Mouse (Mus musculus) MEL (cell line): ENCODE measurements around the gene Elmsan1. TPM values are rescaled to one million over a fixed set of nuclear protein-coding genes. Genes with fewer than 3 reads are reported as not detected.

Source experiments
- DNase-seq: peaks from one replicate; pipeline ENCODE4 v3.0.0; 2011; ENCODE audit warnings: low read depth, low spot score
- H3K27ac ChIP-seq: 2 replicates; pipeline ENCODE4 v1.5.1; 2012; ENCODE audit warnings: low read depth, mild to moderate bottlenecking, control low read depth, low read length, moderate library complexity; ENCODE audit not compliant: control insufficient read depth
- H3K27me3 ChIP-seq, 2 experiments: fragments of 150-350 bp in 1 of 2; sonication (generic) in 1 of 2; 2 replicates each; pipeline ENCODE4 v1.6.1; 2012; ENCODE audit warnings: low read length in 2 of 2, mild to moderate bottlenecking in 2 of 2, improper control_type of control experiment in 1 of 2, moderate library complexity in 1 of 2; ENCODE audit not compliant: insufficient read depth in 2 of 2, control insufficient read depth in 1 of 2
- H3K36me3 ChIP-seq, 2 experiments: 2 replicates each; pipeline ENCODE4 v1.6.1; 2012 to 2014; ENCODE audit warnings: low read length in 2 of 2, improper control_type of control experiment in 1 of 2, inconsistent platforms in 1 of 2, mild to moderate bottlenecking in 1 of 2; ENCODE audit not compliant: insufficient read depth in 2 of 2, control insufficient read depth in 1 of 2
- H3K4me1 ChIP-seq, 2 experiments: fragments of 150-350 bp in 1 of 2; sonication (generic) in 1 of 2; 2 replicates each; pipeline ENCODE4 v1.6.1; 2012; ENCODE audit warnings: low read length in 2 of 2, improper control_type of control experiment in 1 of 2, mild to moderate bottlenecking in 1 of 2; ENCODE audit not compliant: insufficient read depth in 2 of 2, control insufficient read depth in 1 of 2
- H3K4me3 ChIP-seq, 2 experiments: fragments of 150-350 bp in 1 of 2; sonication (generic) in 1 of 2; 2 replicates each; pipeline ENCODE4 v1.5.1; 2012; ENCODE audit warnings: low read depth in 2 of 2, low read length in 2 of 2, mild to moderate bottlenecking in 2 of 2, moderate library complexity in 2 of 2, control low read depth in 1 of 2, improper control_type of control experiment in 1 of 2; ENCODE audit not compliant: control insufficient read depth in 1 of 2, insufficient read depth in 1 of 2
- H3K79me2 ChIP-seq: 2 replicates; pipeline ENCODE4 v1.6.1; 2012; ENCODE audit warnings: mild to moderate bottlenecking, low read length, moderate library complexity; ENCODE audit not compliant: control insufficient read depth, poor library complexity, insufficient read depth
- H3K9ac ChIP-seq: 2 replicates; pipeline ENCODE4 v1.6.1; 2012; ENCODE audit warnings: low read depth, mild to moderate bottlenecking, control low read depth, low read length, moderate library complexity; ENCODE audit not compliant: control insufficient read depth, poor library complexity, severe bottlenecking
- H3K9me3 ChIP-seq: fragments of 150-350 bp; sonication (generic); replicated peaks from 2 replicates; pipeline ENCODE4 v1.6.1; 2012; ENCODE audit warnings: mild to moderate bottlenecking, low read length, improper control_type of control experiment, moderate library complexity; ENCODE audit not compliant: insufficient read depth
- BHLHE40 ChIP-seq: IDR thresholded peaks from 2 replicates; pipeline ENCODE4 v1.6.1; 2012; ENCODE audit warnings: low read depth, mild to moderate bottlenecking, inconsistent platforms, low read length, improper control_type of control experiment, borderline replicate concordance
- CHD1 ChIP-seq: IDR thresholded peaks from 2 replicates; pipeline ENCODE4 v1.6.1; 2012; ENCODE audit warnings: low read depth, mild to moderate bottlenecking, inconsistent platforms, low read length, improper control_type of control experiment
- CHD2 ChIP-seq: IDR thresholded peaks from 2 replicates; pipeline ENCODE4 v1.6.1; 2011; ENCODE audit warnings: low read length, improper control_type of control experiment
- CTCF ChIP-seq, 3 experiments: IDR thresholded peaks in 2 of 3; conservative IDR thresholded peaks in 1 of 3; 2 replicates each; pipeline ENCODE4 v1.5.1; 2011 to 2012; ENCODE audit warnings: low read length in 3 of 3, low read depth in 2 of 3, mild to moderate bottlenecking in 2 of 3, improper control_type of control experiment in 1 of 3, inconsistent platforms in 1 of 3, mixed read lengths in 1 of 3, moderate library complexity in 1 of 3; ENCODE audit not compliant: control insufficient read depth in 1 of 3, insufficient read depth in 1 of 3, poor library complexity in 1 of 3, severe bottlenecking in 1 of 3
- ETS1 ChIP-seq: IDR thresholded peaks from 2 replicates; pipeline ENCODE4 v1.6.1; 2012; ENCODE audit warnings: low read depth, mild to moderate bottlenecking, inconsistent platforms, low read length, improper control_type of control experiment, moderate library complexity
- GATA1 ChIP-seq: IDR thresholded peaks from 2 replicates; pipeline ENCODE4 v1.6.1; 2011; ENCODE audit warnings: low read depth, low read length, improper control_type of control experiment
- HCFC1 ChIP-seq: IDR thresholded peaks from 2 replicates; pipeline ENCODE4 v1.6.1; 2012; ENCODE audit warnings: low read depth, mild to moderate bottlenecking, inconsistent platforms, low read length, improper control_type of control experiment, moderate library complexity
- KAT2A ChIP-seq: conservative IDR thresholded peaks from 2 replicates; pipeline ENCODE4 v1.6.1; 2012; ENCODE audit warnings: low read depth, low read length, improper control_type of control experiment, inconsistent platforms
- MAX ChIP-seq: IDR thresholded peaks from 2 replicates; pipeline ENCODE4 v1.6.1; 2011; ENCODE audit warnings: low read length, improper control_type of control experiment
- MAZ ChIP-seq: IDR thresholded peaks from 2 replicates; pipeline ENCODE4 v1.6.1; 2012; ENCODE audit warnings: low read depth, mild to moderate bottlenecking, inconsistent platforms, low read length, improper control_type of control experiment
- MXI1 ChIP-seq: IDR thresholded peaks from 2 replicates; pipeline ENCODE4 v1.6.1; 2011; ENCODE audit warnings: mild to moderate bottlenecking, low read depth, low read length, improper control_type of control experiment
- MYC ChIP-seq: IDR thresholded peaks from 2 replicates; pipeline ENCODE4 v1.6.1; 2011; ENCODE audit warnings: low read depth, mild to moderate bottlenecking, low read length, improper control_type of control experiment, moderate library complexity
- NELFE ChIP-seq: IDR thresholded peaks from 2 replicates; pipeline ENCODE4 v1.6.1; 2011; ENCODE audit warnings: low read depth, low read length, improper control_type of control experiment
- NRF1 ChIP-seq: IDR thresholded peaks from 2 replicates; pipeline ENCODE4 v1.6.1; 2014; ENCODE audit warnings: low read depth, mild to moderate bottlenecking, inconsistent platforms, low read length, improper control_type of control experiment, moderate library complexity; ENCODE audit not compliant: poor library complexity, insufficient read depth, severe bottlenecking
- POLR2A ChIP-seq, 2 experiments: IDR thresholded peaks; 2 replicates each; pipeline ENCODE4 v1.6.1; 2011 to 2012; ENCODE audit warnings: low read length in 2 of 2, mild to moderate bottlenecking in 2 of 2, control low read depth in 1 of 2, improper control_type of control experiment in 1 of 2, low read depth in 1 of 2, moderate library complexity in 1 of 2; ENCODE audit not compliant: control insufficient read depth in 1 of 2, insufficient read depth in 1 of 2, poor library complexity in 1 of 2
- POLR2AphosphoS5 ChIP-seq: IDR thresholded peaks from 2 replicates; pipeline ENCODE4 v1.6.1; 2012; ENCODE audit warnings: low read depth, borderline replicate concordance, mild to moderate bottlenecking, inconsistent platforms, low read length, moderate library complexity, mixed read lengths
- RAD21 ChIP-seq: IDR thresholded peaks from 2 replicates; pipeline ENCODE4 v1.6.1; 2011; ENCODE audit warnings: mild to moderate bottlenecking, low read depth, low read length, improper control_type of control experiment
- RCOR1 ChIP-seq: IDR thresholded peaks from 2 replicates; pipeline ENCODE4 v1.6.1; 2012; ENCODE audit warnings: low read depth, mild to moderate bottlenecking, inconsistent platforms, low read length, improper control_type of control experiment
- SIN3A ChIP-seq: IDR thresholded peaks from 2 replicates; pipeline ENCODE4 v1.6.1; 2012; ENCODE audit warnings: low read length, improper control_type of control experiment, inconsistent platforms
- SMC3 ChIP-seq: IDR thresholded peaks from 2 replicates; pipeline ENCODE4 v1.6.1; 2011; ENCODE audit warnings: low read depth, low read length, improper control_type of control experiment
- TBP ChIP-seq: IDR thresholded peaks from 2 replicates; pipeline ENCODE4 v1.8.0; 2011; ENCODE audit warnings: low read depth, low read length, improper control_type of control experiment
- TCF12 ChIP-seq: IDR thresholded peaks from 2 replicates; pipeline ENCODE4 v1.6.1; 2014; ENCODE audit warnings: low read depth, mild to moderate bottlenecking, inconsistent platforms, low read length, improper control_type of control experiment, moderate library complexity
- USF1 ChIP-seq: IDR thresholded peaks from 2 replicates; pipeline ENCODE4 v1.6.1; 2014; ENCODE audit warnings: low read depth, mild to moderate bottlenecking, inconsistent platforms, low read length, improper control_type of control experiment, moderate library complexity
- ZC3H11A ChIP-seq: IDR thresholded peaks from 2 replicates; pipeline ENCODE4 v1.6.1; 2012; ENCODE audit warnings: low read depth, mild to moderate bottlenecking, inconsistent platforms, low read length, improper control_type of control experiment
- ZKSCAN1 ChIP-seq: IDR thresholded peaks from 2 replicates; pipeline ENCODE4 v1.6.1; 2012; ENCODE audit warnings: low read depth, mild to moderate bottlenecking, inconsistent platforms, low read length, improper control_type of control experiment, moderate library complexity
- ZMIZ1 ChIP-seq: IDR thresholded peaks from 2 replicates; pipeline ENCODE4 v1.6.1; 2012; ENCODE audit warnings: low read depth, mild to moderate bottlenecking, inconsistent platforms, low read length, improper control_type of control experiment, moderate library complexity
- ZNF384 ChIP-seq: IDR thresholded peaks from 2 replicates; pipeline ENCODE4 v1.6.1; 2012; ENCODE audit warnings: low read depth, mild to moderate bottlenecking, inconsistent platforms, low read length, improper control_type of control experiment
- polyA plus RNA-seq, 2 experiments: library from polyadenylated mRNA; stranded (reverse) in 1 of 2; unstranded in 1 of 2; fragments of >175 nt in 1 of 2; fragments of >200 nt in 1 of 2; gene quantifications; 2 replicates each; pipeline versions ENCODE4 v1.2.1 to v1.2.4; 2012; ENCODE audit warnings: low replicate concordance in 2 of 2, low read depth in 1 of 2; ENCODE audit not compliant: insufficient read length in 2 of 2, insufficient read depth in 1 of 2, missing spikeins in 1 of 2
- total RNA-seq: library from RNA; depleted of rRNA; stranded (reverse); fragments of 300-350 nt; gene quantifications from 2 replicates; pipeline ENCODE4 v1.2.3, GENCODE M21; 2012

Gene Elmsan1
- total and polyA plus RNA-seq, 3 experiments, result 7.7 to 25.3 TPM; not detected in 1

- DNase-seq, result peak; percentile 80
- H3K27me3 ChIP-seq, result no peaks in the 10 kb centered on the region; a peak in 2 of 4 replicates
- TF ChIP-seq POLR2AphosphoS5, result no peak
- TF ChIP-seq MXI1, result peak; percentile 61
- no peak for TF ChIP-seq RAD21
- TF ChIP-seq NELFE, result 0 out of 2 replicates have a peak, but pooled peaks have one; percentile 7
- peak; percentile 26; the same call in 1 of the 2 replicates for TF ChIP-seq SIN3A
- TF ChIP-seq TBP, result peak; percentile 34; the same call in 1 of the 2 replicates
- no peak for TF ChIP-seq TCF12
- no peak for TF ChIP-seq HCFC1
- TF ChIP-seq ETS1, result peak; percentile 31; the same call in 1 of the 2 replicates
- no peak for TF ChIP-seq ZC3H11A
- no peak for TF ChIP-seq BHLHE40
- peak in 1 of 2 experiments; percentile 42; a peak in 2 of 4 replicates for TF ChIP-seq POLR2A (IDR thresholded peaks at IDR 0.05; ENCODE audit: control insufficient read depth in 1 of 2, insufficient read depth in 1 of 2, low read depth in 1 of 2, low read length in 2 of 2, poor library complexity in 1 of 2)
- no peak for TF ChIP-seq RCOR1
- TF ChIP-seq ZKSCAN1, result no peak
- TF ChIP-seq NRF1, result peak; percentile 49; the same call in 1 of the 2 replicates
- TF ChIP-seq MYC, result peak; percentile 75
- TF ChIP-seq MAX, result no peak; the same call in 1 of the 2 replicates
- peaks cover 2 to 10% of the 10 kb centered on the region in 2 experiments; a peak in 3 of 4 replicates for H3K4me1 ChIP-seq
- H3K9me3 ChIP-seq, result no peaks in the 10 kb centered on the region
- H3K36me3 ChIP-seq, result peaks cover 0 to 4% of the 10 kb centered on the region in 2 experiments; a peak in 2 of 4 replicates
- peak overlapping the region; percentile 96 for H3K9ac ChIP-seq
- H3K79me2 ChIP-seq, result peaks cover 35% of the 10 kb centered on the region
- peak overlapping the region; percentile 60 for H3K27ac ChIP-seq
- H3K4me3 ChIP-seq, result peak overlapping the region; percentile 84 to 97
Observed at GRCm38 (mm10) chr12:84219121-84219561, 460 bp upstream of the Elmsan1 start.

- Histone ChIP-seq H3K9ac (peak overlapping the region; percentile 96), H3K4me1 (peaks cover 2 to 10% of the 10 kb centered on the region in 2 experiments; a peak in 3 of 4 replicates), H3K9me3 (no peaks in the 10 kb centered on the region), H3K27me3 (no peaks in the 10 kb centered on the region), H3K27ac (peak overlapping the region; percentile 34; the same call in 1 of the 2 replicates), H3K36me3 (peaks cover 0 to 4% of the 10 kb centered on the region in 2 experiments; a peak in 2 of 4 replicates), H3K79me2 (peaks cover 37% of the 10 kb centered on the region), H3K4me3 (peak overlapping the region; percentile 84 to 97)
- DNase-seq, result peak; percentile 24
- TF ChIP-seq USF1 (no peak), SIN3A (no peak; the same call in 1 of the 2 replicates), TBP (no peak), CHD2 (no peak), POLR2AphosphoS5 (no peak), ZMIZ1 (no peak), MAX (no peak), ZNF384 (no peak), NELFE (no peak), CHD1 (no peak), CTCF (IDR thresholded peaks at IDR 0.05 in 2 of 3, conservative IDR thresholded peaks at IDR 0.05 in 1 of 3; ENCODE audit: control insufficient read depth in 1 of 3, insufficient read depth in 1 of 3, low read depth in 2 of 3, low read length in 3 of 3, poor library complexity in 1 of 3, severe bottlenecking in 1 of 3) (no peak), SMC3 (no peak), POLR2A (IDR thresholded peaks at IDR 0.05; ENCODE audit: control insufficient read depth in 1 of 2, insufficient read depth in 1 of 2, low read depth in 1 of 2, low read length in 2 of 2, poor library complexity in 1 of 2) (no peak), MAZ (no peak), GATA1 (no peak), HCFC1 (no peak), KAT2A (no peak), MXI1 (no peak)
Observed at GRCm38 (mm10) chr12:84217508-84218131, 1.1 kb downstream of the Elmsan1 start.
